Mouse (Mus musculus): Measurements from ENCODE around the gene Mob3b. TPM values are rescaled to one million over a fixed set of nuclear protein-coding genes. Genes with fewer than 3 reads are reported as not detected.

Gene Mob3b
- polyA plus RNA-seq, 1 experiment from 2014 or later, result 11.5 TPM

- Histone ChIP-seq H3K36me3 (ENCODE audit: control insufficient read depth, insufficient read depth, low read length) (no peaks in the 10 kb centered on the region), H3K27ac (ENCODE audit: low read length) (no peak overlapping the region), H3K27me3 (ENCODE audit: control insufficient read depth, insufficient read depth, low read depth, low read length) (no peaks in the 10 kb centered on the region), H3K4me3 (ENCODE audit: low read length) (no peak overlapping the region), H3K4me1 (replicated peaks; ENCODE audit: control insufficient read depth, insufficient read depth, low read length) (peaks cover 16% of the 10 kb centered on the region), H3K9me3 (ENCODE audit: control insufficient read depth, low read length) (no peaks in the 10 kb centered on the region), H3K4me2 (ENCODE audit: low read depth, low read length) (no peak overlapping the region), H3K9ac (ENCODE audit: low read length) (no peak overlapping the region)
- WGBS, result 75% methylated on average over 4 of the region's 4 CpGs
- no peak for ATAC-seq (ENCODE audit: low read depth)
Observed at GRCm38 (mm10) chr4:35066163-35066562, 91.1 kb downstream of the Mob3b start.

- Histone ChIP-seq H3K9ac (ENCODE audit: low read length) (no peak overlapping the region), H3K4me3 (ENCODE audit: low read length) (no peak overlapping the region), H3K36me3 (ENCODE audit: control insufficient read depth, insufficient read depth, low read length) (no peaks in the 10 kb centered on the region), H3K27me3 (ENCODE audit: control insufficient read depth, insufficient read depth, low read depth, low read length) (no peaks in the 10 kb centered on the region), H3K4me1 (replicated peaks; ENCODE audit: control insufficient read depth, insufficient read depth, low read length) (peaks cover 16% of the 10 kb centered on the region), H3K9me3 (ENCODE audit: control insufficient read depth, low read length) (no peaks in the 10 kb centered on the region), H3K27ac (ENCODE audit: low read length) (no peak overlapping the region), H3K4me2 (ENCODE audit: low read depth, low read length) (no peak overlapping the region)
- ATAC-seq (ENCODE audit: low read depth), result peak; percentile 41; the same call in 1 of the 2 replicates
- 40% methylated on average over 15 of the region's 15 CpGs for WGBS
Observed at GRCm38 (mm10) chr4:35065075-35065838, 92.0 kb downstream of the Mob3b start.

- WGBS, result 59% methylated on average over 7 of the region's 7 CpGs
- Histone ChIP-seq H3K9me3 (ENCODE audit: control insufficient read depth, low read length) (no peaks in the 10 kb centered on the region), H3K4me2 (ENCODE audit: low read depth, low read length) (no peak overlapping the region), H3K27me3 (ENCODE audit: control insufficient read depth, insufficient read depth, low read depth, low read length) (no peaks in the 10 kb centered on the region), H3K4me1 (replicated peaks; ENCODE audit: control insufficient read depth, insufficient read depth, low read length) (peaks cover 6% of the 10 kb centered on the region), H3K9ac (ENCODE audit: low read length) (no peak overlapping the region), H3K4me3 (ENCODE audit: low read length) (no peak overlapping the region), H3K27ac (ENCODE audit: low read length) (no peak overlapping the region), H3K36me3 (ENCODE audit: control insufficient read depth, insufficient read depth, low read length) (no peaks in the 10 kb centered on the region)
- no peak for ATAC-seq (ENCODE audit: low read depth)
Observed at GRCm38 (mm10) chr4:35063146-35063719, 94.1 kb downstream of the Mob3b start.

- Histone ChIP-seq H3K9ac (ENCODE audit: low read length) (no peak overlapping the region), H3K4me1 (replicated peaks; ENCODE audit: control insufficient read depth, insufficient read depth, low read length) (peaks cover 4% of the 10 kb centered on the region; the same call in 1 of the 2 replicates), H3K4me3 (ENCODE audit: low read length) (no peak overlapping the region), H3K27ac (ENCODE audit: low read length) (no peak overlapping the region), H3K9me3 (ENCODE audit: control insufficient read depth, low read length) (no peaks in the 10 kb centered on the region), H3K36me3 (ENCODE audit: control insufficient read depth, insufficient read depth, low read length) (no peaks in the 10 kb centered on the region), H3K4me2 (ENCODE audit: low read depth, low read length) (no peak overlapping the region), H3K27me3 (ENCODE audit: control insufficient read depth, insufficient read depth, low read depth, low read length) (no peaks in the 10 kb centered on the region)
- 72% methylated on average over 1 of the region's 1 CpGs for WGBS
- no peak for ATAC-seq (ENCODE audit: low read depth)
Observed at GRCm38 (mm10) chr4:35060964-35061363, 96.3 kb downstream of the Mob3b start.

- peak; percentile 52; the same call in 1 of the 2 replicates for ATAC-seq (ENCODE audit: low read depth)
- 50% methylated on average over 3 of the region's 3 CpGs for WGBS
- Histone ChIP-seq H3K27me3 (ENCODE audit: control insufficient read depth, insufficient read depth, low read depth, low read length) (no peaks in the 10 kb centered on the region), H3K9ac (ENCODE audit: low read length) (no peak overlapping the region), H3K4me3 (ENCODE audit: low read length) (no peak overlapping the region), H3K27ac (ENCODE audit: low read length) (no peak overlapping the region), H3K4me1 (replicated peaks; ENCODE audit: control insufficient read depth, insufficient read depth, low read length) (peaks cover 3% of the 10 kb centered on the region; the same call in 1 of the 2 replicates), H3K4me2 (ENCODE audit: low read depth, low read length) (no peak overlapping the region), H3K9me3 (ENCODE audit: control insufficient read depth, low read length) (no peaks in the 10 kb centered on the region), H3K36me3 (ENCODE audit: control insufficient read depth, insufficient read depth, low read length) (no peaks in the 10 kb centered on the region)
Observed at GRCm38 (mm10) chr4:35060401-35060800, 96.9 kb downstream of the Mob3b start.

GRCm38 (mm10) chr4:35054362-35054761 is 102.9 kb downstream of the Mob3b start:
- H3K4me1 ChIP-seq (replicated peaks; ENCODE audit: control insufficient read depth, insufficient read depth, low read length), result peaks cover 14% of the 10 kb centered on the region
- H3K9me3 ChIP-seq (ENCODE audit: control insufficient read depth, low read length), result no peaks in the 10 kb centered on the region
- no peak overlapping the region for H3K9ac ChIP-seq (ENCODE audit: low read length)
- ATAC-seq (ENCODE audit: low read depth), result no peak
- no peak overlapping the region for H3K27ac ChIP-seq (ENCODE audit: low read length)
- no peaks in the 10 kb centered on the region for H3K36me3 ChIP-seq (ENCODE audit: control insufficient read depth, insufficient read depth, low read length)
- H3K4me3 ChIP-seq (ENCODE audit: low read length), result no peak overlapping the region
- H3K27me3 ChIP-seq (ENCODE audit: control insufficient read depth, insufficient read depth, low read depth, low read length), result no peaks in the 10 kb centered on the region
- no peak overlapping the region for H3K4me2 ChIP-seq (ENCODE audit: low read depth, low read length)
- WGBS, result 46% methylated on average over 2 of the region's 2 CpGs

- 46% methylated on average over 6 of the region's 6 CpGs for WGBS
- Histone ChIP-seq H3K9me3 (ENCODE audit: control insufficient read depth, low read length) (no peaks in the 10 kb centered on the region), H3K4me1 (replicated peaks; ENCODE audit: control insufficient read depth, insufficient read depth, low read length) (peaks cover 14% of the 10 kb centered on the region), H3K27me3 (ENCODE audit: control insufficient read depth, insufficient read depth, low read depth, low read length) (no peaks in the 10 kb centered on the region), H3K36me3 (ENCODE audit: control insufficient read depth, insufficient read depth, low read length) (no peaks in the 10 kb centered on the region), H3K4me2 (ENCODE audit: low read depth, low read length) (no peak overlapping the region), H3K4me3 (ENCODE audit: low read length) (no peak overlapping the region), H3K27ac (ENCODE audit: low read length) (no peak overlapping the region), H3K9ac (ENCODE audit: low read length) (no peak overlapping the region)
- ATAC-seq (ENCODE audit: low read depth), result no peak
Observed at GRCm38 (mm10) chr4:35052174-35052942, 104.9 kb downstream of the Mob3b start.

GRCm38 (mm10) chr4:35051152-35051551 is 106.1 kb downstream of the Mob3b start:
- no peak overlapping the region for H3K4me3 ChIP-seq (ENCODE audit: low read length)
- H3K9ac ChIP-seq (ENCODE audit: low read length), result no peak overlapping the region
- H3K36me3 ChIP-seq (ENCODE audit: control insufficient read depth, insufficient read depth, low read length), result no peaks in the 10 kb centered on the region
- ATAC-seq (ENCODE audit: low read depth), result no peak
- no peaks in the 10 kb centered on the region for H3K9me3 ChIP-seq (ENCODE audit: control insufficient read depth, low read length)
- no peak overlapping the region for H3K27ac ChIP-seq (ENCODE audit: low read length)
- H3K4me1 ChIP-seq (replicated peaks; ENCODE audit: control insufficient read depth, insufficient read depth, low read length), result peaks cover 14% of the 10 kb centered on the region
- no peaks in the 10 kb centered on the region for H3K27me3 ChIP-seq (ENCODE audit: control insufficient read depth, insufficient read depth, low read depth, low read length)
- 37% methylated on average over 7 of the region's 7 CpGs for WGBS
- H3K4me2 ChIP-seq (ENCODE audit: low read depth, low read length), result no peak overlapping the region

- no peaks in the 10 kb centered on the region for H3K9me3 ChIP-seq (ENCODE audit: control insufficient read depth, low read length)
- no peaks in the 10 kb centered on the region for H3K27me3 ChIP-seq (ENCODE audit: control insufficient read depth, insufficient read depth, low read depth, low read length)
- H3K27ac ChIP-seq (ENCODE audit: low read length), result no peak overlapping the region
- H3K4me2 ChIP-seq (ENCODE audit: low read depth, low read length), result no peak overlapping the region
- H3K36me3 ChIP-seq (ENCODE audit: control insufficient read depth, insufficient read depth, low read length), result no peaks in the 10 kb centered on the region
- H3K4me1 ChIP-seq (replicated peaks; ENCODE audit: control insufficient read depth, insufficient read depth, low read length), result peaks cover 14% of the 10 kb centered on the region
- no peak for ATAC-seq (ENCODE audit: low read depth)
- H3K4me3 ChIP-seq (ENCODE audit: low read length), result no peak overlapping the region
- H3K9ac ChIP-seq (ENCODE audit: low read length), result no peak overlapping the region
- WGBS, result 68% methylated on average over 5 of the region's 5 CpGs
Observed at GRCm38 (mm10) chr4:35049742-35050058, 107.6 kb downstream of the Mob3b start.

Measured in lung, embryonic 16.5 days (tissue).